Mouse (Mus musculus): ENCODE data around the gene Rab13. TPM values are rescaled to one million over a fixed set of nuclear protein-coding genes. Genes with fewer than 3 reads are reported as not detected.
A peak's percentile ranks its signal among the peaks of the same experiment; 100 is the strongest.

Gene Rab13
- total and polyA plus RNA-seq, 2 experiments from 2014 or later = 5.9 to 20.6 TPM

DNA sequence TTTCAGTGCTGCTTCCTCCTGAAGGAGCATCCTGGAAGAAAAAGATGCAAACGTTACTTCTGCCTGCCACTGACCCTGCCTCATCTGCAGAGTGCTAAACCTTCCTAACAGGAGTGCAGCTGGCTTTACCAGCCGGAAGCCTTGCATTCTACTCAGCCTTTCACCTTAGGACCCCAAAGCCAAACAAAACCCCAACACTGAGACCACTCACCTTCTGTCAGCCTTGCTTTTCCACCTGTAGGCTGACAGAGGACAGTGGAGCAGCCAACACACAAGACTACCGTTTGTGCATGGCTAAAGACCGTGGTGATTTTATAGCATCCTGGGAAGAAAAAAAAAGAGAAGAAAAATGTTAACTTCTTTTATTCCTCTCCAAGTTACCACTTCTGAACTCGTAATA, 772 bp upstream of the Rab13 start:
- Histone ChIP-seq H3K27ac (peak overlapping the region; percentile 95), H3K4me3 (ENCODE audit: low read length) (peak overlapping the region; percentile 94), H3K4me1 (ENCODE audit: insufficient read depth, low read length) (peaks cover 15% of the 10 kb centered on the region), H3K4me2 (ENCODE audit: low read depth, low read length) (peak overlapping the region; percentile 93), H3K9me3 (ENCODE audit: low read length) (no peaks in the 10 kb centered on the region), H3K27me3 (ENCODE audit: insufficient read depth, low read length) (no peaks in the 10 kb centered on the region), H3K9ac (replicated peaks; ENCODE audit: low read length) (peak overlapping the region; percentile 92), H3K36me3 (ENCODE audit: insufficient read depth, low read length) (peaks cover 20% of the 10 kb centered on the region; the same call in 1 of the 2 replicates)
- DNase-seq (ENCODE audit: low spot score) (no peak), ATAC-seq (no peak)
- WGBS = 17% methylated on average over 5 of the region's 5 CpGs
- no peak for TF ChIP-seq CTCF (IDR thresholded peaks at IDR 0.05; ENCODE audit: low read depth)

GRCm38 (mm10) chr3:90213956-90214684, 625 bp downstream of the Rab13 start:
- Histone ChIP-seq H3K27me3 (ENCODE audit: insufficient read depth, low read length) (no peaks in the 10 kb centered on the region), H3K9ac (replicated peaks; ENCODE audit: low read length) (peak overlapping the region; percentile 92; the same call in 1 of the 2 replicates), H3K4me1 (ENCODE audit: insufficient read depth, low read length) (peaks cover 15% of the 10 kb centered on the region), H3K9me3 (ENCODE audit: low read length) (no peaks in the 10 kb centered on the region), H3K4me3 (ENCODE audit: low read length) (peak overlapping the region; percentile 94), H3K36me3 (ENCODE audit: insufficient read depth, low read length) (peaks cover 15% of the 10 kb centered on the region; the same call in 1 of the 2 replicates), H3K27ac (peak overlapping the region; percentile 95), H3K4me2 (ENCODE audit: low read depth, low read length) (peak overlapping the region; percentile 93)
- peak; percentile 43 for ATAC-seq
- 10% methylated on average over 12 of the region's 12 CpGs for WGBS
- peak; percentile 48 for DNase-seq (ENCODE audit: low spot score)
- TF ChIP-seq CTCF (IDR thresholded peaks at IDR 0.05; ENCODE audit: low read depth) = no peak

- H3K9ac ChIP-seq (replicated peaks; ENCODE audit: low read length) = no peak overlapping the region
- H3K4me3 ChIP-seq (ENCODE audit: low read length) = no peak overlapping the region
- H3K4me2 ChIP-seq (ENCODE audit: low read depth, low read length) = no peak overlapping the region
- DNase-seq (ENCODE audit: low spot score) (no peak), ATAC-seq (no peak)
- H3K36me3 ChIP-seq (ENCODE audit: insufficient read depth, low read length) = peaks cover 10% of the 10 kb centered on the region; the same call in 1 of the 2 replicates
- 45% methylated on average over 1 of the region's 1 CpGs for WGBS
- no peaks in the 10 kb centered on the region for H3K27me3 ChIP-seq (ENCODE audit: insufficient read depth, low read length)
- H3K4me1 ChIP-seq (ENCODE audit: insufficient read depth, low read length) = peaks cover 20% of the 10 kb centered on the region
- no peaks in the 10 kb centered on the region for H3K9me3 ChIP-seq (ENCODE audit: low read length)
- no peak; the same call in 1 of the 2 replicates for TF ChIP-seq CTCF (IDR thresholded peaks at IDR 0.05; ENCODE audit: low read depth)
- H3K27ac ChIP-seq = no peak overlapping the region
Observed at GRCm38 (mm10) chr3:90215825-90216380, 2.4 kb downstream of the Rab13 start.

DNA sequence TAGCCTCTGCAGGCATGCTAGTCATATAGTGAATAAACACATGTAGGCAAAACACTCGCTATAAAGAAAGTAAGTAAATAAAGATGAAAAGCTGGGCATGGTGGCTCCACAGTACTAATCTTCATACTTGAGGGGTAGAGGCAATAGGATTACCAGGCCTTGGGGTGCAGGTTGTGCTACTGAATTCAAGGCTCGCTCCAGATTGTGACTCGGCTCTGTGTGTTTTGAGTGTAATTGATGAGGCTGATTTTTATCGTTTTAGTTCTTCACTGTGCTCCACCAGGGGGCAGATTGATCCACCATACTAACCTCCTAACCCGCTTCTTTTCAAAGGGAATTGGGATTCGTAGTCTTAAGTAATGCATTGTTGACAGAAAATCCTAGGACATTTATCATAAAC, 6.6 kb downstream of the Rab13 start:
- H3K27ac ChIP-seq = peak overlapping the region; percentile 68
- ATAC-seq = peak; percentile 66; the same call in 1 of the 2 replicates

DNA sequence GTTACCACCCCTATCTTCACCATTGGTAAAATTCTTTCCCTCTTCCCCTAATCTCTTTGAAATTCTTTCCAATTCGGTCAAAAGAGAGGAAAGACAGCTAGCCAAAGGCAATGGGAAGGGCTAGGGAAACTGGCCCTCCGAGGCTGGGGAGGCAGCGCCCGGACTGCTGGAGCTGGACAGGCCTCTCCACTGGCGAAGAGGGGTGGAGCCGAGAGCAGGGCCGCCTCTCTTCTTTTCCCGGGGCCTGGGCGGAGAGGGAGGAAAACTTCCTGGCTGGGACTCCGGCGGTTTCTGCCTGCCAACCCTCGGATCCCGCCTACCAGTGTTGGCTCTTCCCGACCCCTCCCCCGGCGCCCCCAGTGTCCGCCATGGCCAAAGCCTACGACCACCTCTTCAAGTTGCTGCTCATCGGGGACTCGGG, 7.0 kb downstream of the Rab13 start:
- DNase-seq (ENCODE audit: low spot score) (peak; percentile 68), ATAC-seq (peak; percentile 75)
- Histone ChIP-seq H3K4me3 (ENCODE audit: low read length) (peak overlapping the region; percentile 42), H3K4me2 (ENCODE audit: low read depth, low read length) (peak overlapping the region; percentile 78), H3K36me3 (ENCODE audit: insufficient read depth, low read length) (no peaks in the 10 kb centered on the region), H3K27ac (peak overlapping the region; percentile 68), H3K9ac (replicated peaks; ENCODE audit: low read length) (peak overlapping the region; percentile 35), H3K27me3 (ENCODE audit: insufficient read depth, low read length) (no peaks in the 10 kb centered on the region), H3K9me3 (ENCODE audit: low read length) (no peaks in the 10 kb centered on the region), H3K4me1 (ENCODE audit: insufficient read depth, low read length) (peaks cover 5% of the 10 kb centered on the region; the same call in 1 of the 2 replicates)
- WGBS = 0% methylated on average over 19 of the region's 20 CpGs
- no peak for TF ChIP-seq CTCF (IDR thresholded peaks at IDR 0.05; ENCODE audit: low read depth)

More for the DNA sequence above, 6.6 kb downstream of the Rab13 start:
- Histone ChIP-seq H3K4me1 (ENCODE audit: insufficient read depth, low read length) (peaks cover 5% of the 10 kb centered on the region; the same call in 1 of the 2 replicates), H3K4me3 (ENCODE audit: low read length) (peak overlapping the region; percentile 42), H3K4me2 (ENCODE audit: low read depth, low read length) (peak overlapping the region; percentile 78), H3K9me3 (ENCODE audit: low read length) (no peaks in the 10 kb centered on the region), H3K36me3 (ENCODE audit: insufficient read depth, low read length) (no peaks in the 10 kb centered on the region), H3K27me3 (ENCODE audit: insufficient read depth, low read length) (no peaks in the 10 kb centered on the region), H3K9ac (replicated peaks; ENCODE audit: low read length) (peak overlapping the region; percentile 35)
- peak; percentile 81 for DNase-seq (ENCODE audit: low spot score)
- TF ChIP-seq CTCF (IDR thresholded peaks at IDR 0.05; ENCODE audit: low read depth) = peak; percentile 75
- WGBS = 12% methylated on average over 6 of the region's 6 CpGs

DNA sequence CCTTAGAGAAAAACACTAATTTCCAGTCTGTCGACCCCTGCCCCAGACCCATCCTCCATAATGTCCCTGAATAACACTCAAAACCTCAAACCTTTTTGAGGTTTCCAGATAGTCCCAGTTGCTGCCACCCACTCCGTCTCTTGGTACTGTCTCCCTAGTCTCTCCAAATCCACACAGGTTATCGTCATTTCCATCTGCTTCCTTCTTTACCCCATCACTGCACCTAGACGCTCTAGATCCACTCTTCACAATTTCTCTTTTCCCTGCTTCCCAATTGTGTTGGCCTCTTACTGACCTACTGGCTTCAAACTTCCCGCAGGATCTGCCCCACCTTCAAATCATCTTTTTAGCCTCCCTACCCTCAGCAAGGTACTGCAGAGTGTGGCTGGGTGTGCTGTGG, 7.6 kb downstream of the Rab13 start:
- Histone ChIP-seq H3K4me1 (ENCODE audit: insufficient read depth, low read length) (peaks cover 5% of the 10 kb centered on the region; the same call in 1 of the 2 replicates), H3K9ac (replicated peaks; ENCODE audit: low read length) (peak overlapping the region; percentile 35), H3K27ac (no peak overlapping the region), H3K36me3 (ENCODE audit: insufficient read depth, low read length) (no peaks in the 10 kb centered on the region), H3K27me3 (ENCODE audit: insufficient read depth, low read length) (no peaks in the 10 kb centered on the region), H3K9me3 (ENCODE audit: low read length) (no peaks in the 10 kb centered on the region), H3K4me3 (ENCODE audit: low read length) (peak overlapping the region; percentile 42), H3K4me2 (ENCODE audit: low read depth, low read length) (peak overlapping the region; percentile 78)
- ATAC-seq = no peak
- 27% methylated on average over 5 of the region's 5 CpGs for WGBS
- TF ChIP-seq CTCF (IDR thresholded peaks at IDR 0.05; ENCODE audit: low read depth) = no peak
- no peak for DNase-seq (ENCODE audit: low spot score)

Measured in hindbrain, postnatal 0 days (tissue).